Mouse (Mus musculus) megakaryocyte, embryonic 14.5 days (primary cell): ENCODE results near the gene Egfem1. TPM values are rescaled to one million over a fixed set of nuclear protein-coding genes. Genes with fewer than 3 reads are reported as not detected.

Experiments
- H3K27me3 ChIP-seq: replicated peaks from 2 replicates; pipeline ENCODE3; 2012; ENCODE audit warnings: inconsistent platforms
- H3K36me3 ChIP-seq: replicated peaks from 2 replicates; pipeline ENCODE3; 2012; ENCODE audit warnings: low read length, inconsistent platforms, mixed read lengths
- H3K4me1 ChIP-seq: 2 replicates; pipeline ENCODE4 v1.6.1; 2012; ENCODE audit warnings: inconsistent platforms
- H3K4me3 ChIP-seq: replicated peaks from 2 replicates; pipeline ENCODE3; 2012; ENCODE audit warnings: moderate library complexity, mild to moderate bottlenecking, inconsistent platforms
- H3K9me3 ChIP-seq: 2 replicates; pipeline ENCODE4 v1.6.1; 2012; ENCODE audit warnings: inconsistent platforms
- FLI1 ChIP-seq: IDR thresholded peaks from 2 replicates; pipeline ENCODE4 v1.6.1; 2012; ENCODE audit warnings: low read length, inconsistent platforms, mixed read lengths
- GATA1 ChIP-seq: IDR thresholded peaks from 3 replicates; pipeline ENCODE4 v1.6.1; 2012; ENCODE audit warnings: mixed read lengths, low read length, inconsistent platforms, borderline replicate concordance
- polyA plus RNA-seq: library from polyadenylated mRNA; stranded (reverse); fragments of >175 nt; gene quantifications from 2 replicates; pipeline ENCODE4 v1.2.3, GENCODE M21; 2012; ENCODE audit warnings: low replicate concordance; ENCODE audit not compliant: insufficient read depth

The Egfem1 gene
- polyA plus RNA-seq, 1 experiment, result not detected

- Histone ChIP-seq H3K9me3 (0 out of 2 replicates have a peak, but pooled peaks cover 3% of the 10 kb centered on the region), H3K4me3 (no peak overlapping the region), H3K27me3 (no peaks in the 10 kb centered on the region), H3K36me3 (no peaks in the 10 kb centered on the region), H3K4me1 (no peaks in the 10 kb centered on the region)
- TF ChIP-seq FLI1 (no peak), GATA1 (no peak)
Measured at GRCm38 (mm10) chr3:29132054-29132931, 50.5 kb downstream of the Egfem1 start.

GRCm38 (mm10) chr3:29134509-29134908 is 52.7 kb downstream of the Egfem1 start:
- no peak overlapping the region for H3K4me3 ChIP-seq
- no peak for TF ChIP-seq FLI1
- no peak for TF ChIP-seq GATA1
- no peaks in the 10 kb centered on the region for H3K36me3 ChIP-seq
- 0 out of 2 replicates have a peak, but pooled peaks cover 3% of the 10 kb centered on the region for H3K9me3 ChIP-seq
- H3K27me3 ChIP-seq, result no peaks in the 10 kb centered on the region
- H3K4me1 ChIP-seq, result no peaks in the 10 kb centered on the region

- Histone ChIP-seq H3K4me1 (no peaks in the 10 kb centered on the region), H3K9me3 (0 out of 2 replicates have a peak, but pooled peaks cover 3% of the 10 kb centered on the region), H3K36me3 (no peaks in the 10 kb centered on the region), H3K4me3 (no peak overlapping the region), H3K27me3 (no peaks in the 10 kb centered on the region)
- no peak for TF ChIP-seq FLI1
- TF ChIP-seq GATA1, result no peak
Measured at GRCm38 (mm10) chr3:29135176-29136064, 53.6 kb downstream of the Egfem1 start.

- TF ChIP-seq GATA1, result no peak
- TF ChIP-seq FLI1, result no peak
- no peaks in the 10 kb centered on the region for H3K27me3 ChIP-seq
- H3K4me3 ChIP-seq, result no peak overlapping the region
- H3K4me1 ChIP-seq, result no peaks in the 10 kb centered on the region
- H3K36me3 ChIP-seq, result no peaks in the 10 kb centered on the region
- H3K9me3 ChIP-seq, result 0 out of 2 replicates have a peak, but pooled peaks cover 3% of the 10 kb centered on the region
Measured at GRCm38 (mm10) chr3:29136065-29136955, 54.5 kb downstream of the Egfem1 start.

- H3K4me3 ChIP-seq, result no peak overlapping the region
- no peaks in the 10 kb centered on the region for H3K4me1 ChIP-seq
- no peak for TF ChIP-seq FLI1
- no peak for TF ChIP-seq GATA1
- no peaks in the 10 kb centered on the region for H3K36me3 ChIP-seq
- no peaks in the 10 kb centered on the region for H3K27me3 ChIP-seq
- no peaks in the 10 kb centered on the region for H3K9me3 ChIP-seq
Measured at GRCm38 (mm10) chr3:29168401-29168800, 86.6 kb downstream of the Egfem1 start.

GRCm38 (mm10) chr3:29169003-29169402 is 87.2 kb downstream of the Egfem1 start:
- Histone ChIP-seq H3K4me1 (no peaks in the 10 kb centered on the region), H3K4me3 (no peak overlapping the region), H3K27me3 (no peaks in the 10 kb centered on the region), H3K9me3 (no peaks in the 10 kb centered on the region), H3K36me3 (no peaks in the 10 kb centered on the region)
- TF ChIP-seq GATA1, result no peak
- TF ChIP-seq FLI1, result no peak

GRCm38 (mm10) chr3:29176991-29177390 is 95.2 kb downstream of the Egfem1 start:
- Histone ChIP-seq H3K4me3 (no peak overlapping the region), H3K36me3 (no peaks in the 10 kb centered on the region), H3K9me3 (0 out of 2 replicates have a peak, but pooled peaks cover 2% of the 10 kb centered on the region), H3K4me1 (no peaks in the 10 kb centered on the region), H3K27me3 (no peaks in the 10 kb centered on the region)
- TF ChIP-seq GATA1, result no peak
- no peak for TF ChIP-seq FLI1

- Histone ChIP-seq H3K4me3 (no peak overlapping the region), H3K4me1 (no peaks in the 10 kb centered on the region), H3K9me3 (0 out of 2 replicates have a peak, but pooled peaks cover 2% of the 10 kb centered on the region), H3K27me3 (no peaks in the 10 kb centered on the region), H3K36me3 (no peaks in the 10 kb centered on the region)
- no peak for TF ChIP-seq FLI1
- no peak for TF ChIP-seq GATA1
Measured at GRCm38 (mm10) chr3:29182988-29183387, 101.2 kb downstream of the Egfem1 start.

GRCm38 (mm10) chr3:29183615-29184198 is 101.9 kb downstream of the Egfem1 start:
- no peak overlapping the region for H3K4me3 ChIP-seq
- H3K4me1 ChIP-seq, result no peaks in the 10 kb centered on the region
- TF ChIP-seq GATA1 (no peak), FLI1 (no peak)
- H3K27me3 ChIP-seq, result no peaks in the 10 kb centered on the region
- H3K9me3 ChIP-seq, result no peaks in the 10 kb centered on the region
- no peaks in the 10 kb centered on the region for H3K36me3 ChIP-seq
